Mouse (Mus musculus) granulocyte monocyte progenitor cell, adult 5-6 weeks (primary cell): ENCODE measurements around the gene Taf3. TPM values are rescaled to one million over a fixed set of nuclear protein-coding genes. Genes with fewer than 3 reads are reported as not detected.

ENCODE experiments used
- ATAC-seq: replicated peaks from 2 replicates; pipeline ENCODE4 v1.8.0; 2016; ENCODE audit warnings: mild to moderate bottlenecking, moderate TSS enrichment, inconsistent platforms; ENCODE audit not compliant: poor library complexity, severe bottlenecking
- total RNA-seq, 2 experiments: library from RNA; stranded (forward) in 1 of 2; stranded (reverse) in 1 of 2; fragments of 200-712, 200-1000 nt in 1 of 2; fragments of >200 nt in 1 of 2; fragmentation: Nextera tagmentation in 1 of 2; gene quantifications; 2 replicates each; pipeline ENCODE4 v1.2.3; 2014 to 2017

The Taf3 gene
- total RNA-seq, 2 experiments from 2014 or later, result 9.0 to 17.3 TPM

DNA sequence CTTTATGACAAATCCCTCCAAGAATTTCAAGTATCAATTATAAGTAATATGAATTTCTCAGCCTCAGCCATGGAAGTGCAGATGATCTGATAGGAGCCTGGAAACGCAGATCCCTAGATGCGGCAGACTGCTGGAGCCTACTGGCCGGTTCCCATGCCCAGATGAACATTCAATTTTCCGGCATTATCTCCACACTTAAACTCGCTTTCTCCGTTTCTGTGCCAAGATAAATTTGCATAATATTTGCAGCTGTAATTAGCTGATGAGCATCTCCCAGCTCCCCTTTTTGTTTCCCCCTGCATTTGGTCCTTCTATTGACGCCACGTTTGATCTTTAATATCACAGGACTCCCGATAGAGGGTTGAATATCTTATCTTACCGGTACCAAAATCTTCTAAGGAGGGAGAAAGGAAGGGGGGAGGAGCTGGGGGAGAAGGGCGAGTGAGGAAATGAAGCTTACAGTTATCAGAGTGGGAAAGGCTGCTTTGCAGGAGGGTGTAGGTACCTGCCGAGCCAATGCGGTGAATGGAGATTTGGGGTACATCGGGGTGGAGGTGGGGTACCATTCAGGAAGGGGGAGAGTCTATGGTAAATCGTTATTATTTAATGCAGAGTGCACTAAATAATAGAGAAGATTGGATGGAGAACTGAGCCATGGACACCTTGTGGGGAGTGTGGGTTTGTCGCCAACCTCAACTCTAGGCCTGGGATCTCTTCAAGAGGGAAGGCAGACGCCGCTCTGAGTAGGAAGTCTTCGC is 153.4 kb downstream of the Taf3 start:
- 0 out of 2 replicates have a peak, but pooled peaks have one; percentile 18 for ATAC-seq

DNA sequence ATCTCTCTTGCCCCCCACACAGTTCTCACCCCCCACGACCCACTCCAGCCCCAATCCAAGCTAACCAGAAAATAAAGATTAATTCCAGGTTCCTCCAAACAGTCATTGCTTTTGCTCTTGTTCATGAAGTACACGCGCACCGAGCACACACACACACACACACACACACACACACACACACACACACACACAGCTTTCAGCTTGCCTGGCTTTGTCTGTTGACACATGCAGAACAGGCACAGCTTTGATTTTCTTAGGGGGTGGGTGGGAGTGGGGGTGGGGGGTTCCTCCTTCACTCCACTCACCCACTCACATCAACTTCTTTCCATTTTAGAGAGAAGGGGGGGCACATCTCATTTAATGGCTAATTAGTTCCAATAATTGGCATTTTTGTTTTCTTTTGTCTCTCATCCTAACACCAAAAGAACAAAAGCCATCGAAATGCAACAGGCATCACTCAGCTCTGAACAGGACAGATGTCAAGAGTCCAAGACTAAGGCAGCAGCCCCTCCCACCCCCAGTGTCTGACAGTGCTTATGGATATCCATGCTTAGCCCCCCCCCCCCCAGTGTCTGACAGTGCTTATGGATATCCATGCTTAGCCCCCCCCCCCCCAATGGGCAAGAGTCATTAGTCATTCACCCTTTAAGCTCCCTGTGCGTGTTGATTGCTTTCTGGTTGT is 155.0 kb downstream of the Taf3 start:
- no peak for ATAC-seq

DNA sequence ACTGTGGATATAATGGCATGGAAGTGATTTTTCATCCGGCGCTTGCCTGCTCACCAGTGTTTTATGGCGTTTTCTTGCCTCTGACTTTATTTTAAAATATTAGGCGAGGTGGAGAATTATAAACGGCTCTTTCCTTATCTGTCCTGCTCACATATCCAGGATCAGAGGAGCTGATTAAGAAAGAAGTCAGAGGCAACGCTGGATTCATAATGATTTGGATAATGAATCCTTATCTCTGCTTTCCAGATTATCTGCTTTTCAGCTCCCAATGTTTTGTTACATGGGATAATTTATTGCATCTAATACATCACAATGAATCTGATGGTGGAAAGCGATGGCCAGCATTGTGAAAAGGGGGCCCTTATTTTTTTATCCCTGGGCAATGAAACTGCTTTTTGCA is 155.9 kb downstream of the Taf3 start:
- ATAC-seq, result no peak

DNA sequence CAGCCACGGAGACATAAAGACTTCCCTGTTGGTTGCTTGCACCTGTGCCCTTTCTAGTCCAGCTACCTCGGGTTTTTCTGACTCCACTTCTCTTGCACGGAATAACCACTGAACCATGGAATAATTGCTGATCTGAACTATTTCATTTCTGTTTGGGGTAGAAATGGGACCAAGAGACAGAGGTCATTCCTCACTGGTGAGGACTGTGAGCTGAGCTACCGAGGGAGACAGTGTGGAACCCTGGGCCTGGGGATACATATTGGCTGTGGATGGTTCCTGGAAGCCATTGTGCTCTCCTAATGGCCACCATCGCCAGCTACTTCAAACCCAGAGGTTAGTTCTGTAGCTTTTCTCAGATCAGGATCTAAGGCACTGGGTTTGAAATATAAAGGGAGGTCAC is 157.5 kb downstream of the Taf3 start:
- no peak for ATAC-seq

DNA sequence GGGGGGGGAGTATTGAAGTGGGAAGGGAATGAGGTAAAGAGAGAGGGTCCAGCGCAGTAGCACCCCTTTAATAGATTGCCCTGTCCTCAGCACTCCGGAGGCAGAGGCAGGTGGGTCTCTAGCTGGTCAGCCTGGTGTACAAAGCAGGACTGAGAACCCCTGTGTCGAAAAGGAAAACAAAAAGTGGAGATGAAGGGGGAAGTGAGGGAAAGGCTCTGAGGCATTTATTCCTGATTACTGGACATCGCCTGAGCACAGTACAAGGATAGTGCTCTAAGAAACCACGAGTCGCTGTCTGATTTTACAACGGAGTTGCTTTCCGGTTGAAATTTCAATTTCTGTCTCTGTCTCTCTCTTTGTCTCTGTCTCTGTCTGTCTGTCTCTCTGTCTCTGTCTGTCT is 158.1 kb downstream of the Taf3 start:
- no peak for ATAC-seq

DNA sequence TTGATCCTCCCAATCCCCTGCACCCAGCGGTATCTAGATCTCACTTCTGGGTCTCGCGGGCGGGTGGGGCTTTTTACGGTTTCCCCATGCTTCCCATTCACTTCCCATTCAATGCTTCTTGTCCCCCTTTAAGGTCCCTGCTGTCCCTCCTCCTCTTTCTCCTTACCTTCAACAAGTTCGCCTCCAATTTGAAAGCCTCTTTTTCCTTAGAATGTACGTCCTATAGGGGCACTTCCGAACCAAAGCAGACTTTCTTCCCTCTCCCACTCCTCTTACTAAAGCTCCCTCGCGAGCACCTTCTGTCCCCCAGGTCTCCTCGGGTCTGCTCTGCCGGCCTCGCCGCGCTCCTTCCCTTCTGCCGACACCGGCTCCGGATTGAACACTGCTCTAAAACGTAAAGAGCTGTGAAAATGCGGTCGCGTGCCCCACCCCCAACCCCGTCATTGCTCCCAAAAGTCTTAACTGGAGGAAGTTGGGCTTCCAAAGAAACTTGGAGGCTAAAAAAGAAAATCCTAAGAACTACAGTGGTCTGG is 158.7 kb downstream of the Taf3 start, which contains the start of gene Gata3:
Gene Gata3 (minus strand): TSS at position 384 of the 533 bp plus-strand sequence.
- no peak for ATAC-seq

DNA sequence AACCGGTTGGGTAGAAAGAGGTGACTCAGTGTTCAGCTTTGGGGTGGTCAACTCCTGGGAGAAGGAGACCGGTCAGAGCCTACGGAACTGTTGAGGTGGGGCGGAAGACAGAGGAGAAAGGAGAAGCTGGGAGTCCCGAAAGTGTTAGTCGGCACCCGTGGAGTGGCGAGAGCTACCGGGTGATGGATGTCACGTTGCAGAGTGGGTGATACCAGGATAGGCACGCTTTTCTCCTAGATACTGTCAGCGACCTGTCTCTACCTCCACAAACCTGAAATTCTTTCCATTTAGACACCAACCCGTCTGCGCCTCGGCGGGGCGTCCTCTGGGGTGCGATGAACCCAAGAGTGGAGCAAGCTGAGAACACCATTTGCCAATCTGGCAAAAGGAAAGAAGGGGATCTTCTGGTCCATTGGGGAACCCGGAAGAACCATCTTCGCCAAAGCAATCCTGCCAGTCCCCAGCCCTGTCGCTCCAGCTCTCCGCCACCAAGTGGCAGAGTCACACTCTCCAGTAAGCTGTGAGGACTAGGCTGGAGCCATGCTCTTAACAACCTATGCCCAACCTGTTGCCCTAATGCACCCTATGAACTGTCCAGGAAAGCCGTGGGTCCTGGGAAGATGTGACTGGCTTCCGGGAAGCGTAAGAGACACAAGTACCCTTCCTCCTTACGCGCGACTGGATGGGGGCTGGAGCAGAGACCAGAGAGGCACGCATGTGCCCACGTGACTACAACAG is 159.3 kb downstream of the Taf3 start, which contains the start of gene 9230102O04Rik:
Gene 9230102O04Rik (minus strand): TSS at position 628 of the 738 bp plus-strand sequence.
- ATAC-seq, result peak; percentile 55

DNA sequence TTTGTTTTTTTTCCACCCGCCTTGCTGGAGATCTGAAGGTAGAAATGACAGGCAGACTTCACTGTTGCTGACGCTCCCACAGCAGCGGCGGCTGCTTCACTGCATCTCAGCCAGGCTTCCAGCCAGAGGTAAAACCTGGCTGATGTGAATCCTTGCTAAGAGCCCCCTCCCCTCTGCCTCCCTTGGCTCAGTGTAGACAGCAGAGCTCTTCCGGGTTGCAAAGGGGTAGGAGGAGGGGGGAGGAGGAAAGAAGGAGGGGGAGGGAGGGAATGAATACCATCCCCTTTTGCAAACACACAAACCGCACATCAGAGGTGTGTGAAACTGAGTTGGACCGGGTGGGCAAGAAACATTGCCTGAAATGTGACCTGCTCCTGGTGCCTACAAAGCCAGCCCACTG is 160.8 kb downstream of the Taf3 start:
- no peak for ATAC-seq

DNA sequence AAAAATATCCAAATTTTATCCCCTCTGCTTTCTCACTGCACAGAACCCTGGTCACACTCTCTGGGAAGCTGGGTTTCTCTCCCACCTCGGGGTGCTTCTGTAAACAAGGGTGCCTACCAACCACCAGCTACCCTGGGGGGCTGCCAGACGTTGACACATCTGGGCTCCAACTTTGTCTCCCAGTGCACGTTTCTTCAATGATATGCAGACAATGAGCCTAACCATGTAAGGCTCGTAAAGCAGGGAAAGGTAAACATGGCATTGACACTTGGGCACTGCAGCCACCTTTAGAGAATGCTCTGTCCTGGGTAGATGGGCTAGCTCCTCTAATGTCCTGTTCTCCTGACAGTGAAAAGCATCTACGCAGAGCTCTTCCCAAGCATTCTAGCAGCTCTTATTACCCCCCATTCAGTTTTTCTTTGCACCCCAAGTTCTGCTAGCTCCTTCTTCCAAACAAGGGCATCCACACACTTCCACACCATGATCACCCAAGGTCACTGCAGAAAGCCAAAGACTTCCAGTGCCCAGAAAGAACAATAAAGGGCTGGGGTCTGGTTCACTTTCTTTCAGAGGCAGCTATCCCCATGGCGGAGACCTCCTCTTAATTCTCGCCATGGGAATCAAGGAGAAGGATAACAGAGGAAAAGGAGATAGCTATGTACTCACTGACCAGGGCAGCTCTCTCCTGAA is 161.3 kb downstream of the Taf3 start:
- no peak for ATAC-seq

DNA sequence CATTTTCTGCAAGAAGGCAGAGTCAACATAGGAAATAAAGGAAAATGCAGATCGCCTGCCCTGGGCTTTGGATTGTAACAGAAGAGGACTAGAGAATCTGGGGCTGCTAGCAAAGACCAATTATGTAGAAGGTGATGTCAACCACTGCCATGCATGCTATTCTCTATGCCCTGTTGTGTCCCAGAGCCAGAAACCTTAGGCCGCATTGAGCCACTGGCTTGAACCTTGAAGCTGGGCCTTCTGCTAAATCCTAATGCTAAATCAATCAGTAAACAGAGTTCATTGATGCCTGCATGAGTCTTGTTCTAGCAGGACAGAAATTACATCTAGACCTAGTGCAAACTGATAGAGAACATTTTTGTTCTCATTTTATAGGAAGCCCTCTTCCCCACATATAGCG is 162.4 kb downstream of the Taf3 start:
- ATAC-seq, result no peak

DNA sequence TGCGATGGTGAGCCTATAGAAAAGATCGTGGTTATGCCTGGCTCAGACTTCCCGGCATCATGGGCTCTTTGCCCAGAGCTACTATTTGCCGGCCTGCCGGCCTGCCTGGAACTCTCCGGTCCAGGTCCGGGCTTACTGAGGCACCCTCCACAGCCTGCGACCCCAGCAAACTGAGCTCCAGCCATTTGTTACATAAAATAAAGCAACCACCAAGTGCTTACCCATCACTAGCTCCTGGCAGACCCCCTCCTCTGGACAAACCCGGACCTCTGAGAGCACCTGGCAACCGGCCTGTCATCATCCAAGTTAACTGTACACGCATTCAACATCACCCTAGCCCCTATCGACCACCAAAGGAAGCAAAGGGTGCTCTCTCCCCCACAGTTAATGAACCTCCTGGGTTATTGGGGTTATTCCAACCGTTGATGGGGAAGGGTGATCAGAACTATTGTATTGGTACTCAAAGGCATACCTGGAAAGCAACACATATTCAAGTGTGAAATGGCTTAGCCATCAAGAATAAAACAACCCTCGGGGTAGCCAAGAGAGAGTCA is 163.1 kb downstream of the Taf3 start:
- ATAC-seq, result no peak

DNA sequence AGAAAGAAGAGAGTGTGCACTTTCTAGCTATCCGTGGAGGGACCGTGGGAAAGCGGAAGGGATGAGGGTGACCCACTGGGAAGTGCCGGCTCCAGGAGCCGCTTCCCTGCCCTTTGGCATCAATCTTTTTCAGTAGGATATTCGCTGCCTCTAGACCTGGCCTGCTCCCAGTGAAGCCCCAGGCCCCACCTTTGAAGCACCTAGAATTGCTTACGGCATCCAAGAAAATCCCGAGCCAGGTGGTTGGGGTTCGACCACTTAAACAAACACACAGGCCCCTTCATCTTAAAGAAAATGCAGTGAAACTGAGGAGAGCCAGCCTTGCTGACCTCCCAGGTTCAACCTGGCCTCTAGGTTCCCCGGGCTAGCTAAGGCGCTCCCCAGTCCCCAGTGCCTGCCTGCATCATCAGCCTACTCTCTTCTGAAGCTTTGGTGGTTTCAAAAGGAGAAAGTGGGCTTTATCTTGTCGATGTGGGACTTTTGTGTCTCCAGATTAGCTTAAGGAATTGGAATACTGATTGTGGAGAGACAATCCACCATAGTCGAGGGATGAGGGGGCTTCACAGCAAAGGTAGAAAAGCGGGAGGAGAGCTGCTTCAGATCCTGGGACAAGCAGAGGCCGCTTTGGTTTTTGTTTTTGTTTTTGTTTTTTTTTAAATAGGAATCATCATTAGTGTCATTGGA is 163.7 kb downstream of the Taf3 start:
- no peak for ATAC-seq

DNA sequence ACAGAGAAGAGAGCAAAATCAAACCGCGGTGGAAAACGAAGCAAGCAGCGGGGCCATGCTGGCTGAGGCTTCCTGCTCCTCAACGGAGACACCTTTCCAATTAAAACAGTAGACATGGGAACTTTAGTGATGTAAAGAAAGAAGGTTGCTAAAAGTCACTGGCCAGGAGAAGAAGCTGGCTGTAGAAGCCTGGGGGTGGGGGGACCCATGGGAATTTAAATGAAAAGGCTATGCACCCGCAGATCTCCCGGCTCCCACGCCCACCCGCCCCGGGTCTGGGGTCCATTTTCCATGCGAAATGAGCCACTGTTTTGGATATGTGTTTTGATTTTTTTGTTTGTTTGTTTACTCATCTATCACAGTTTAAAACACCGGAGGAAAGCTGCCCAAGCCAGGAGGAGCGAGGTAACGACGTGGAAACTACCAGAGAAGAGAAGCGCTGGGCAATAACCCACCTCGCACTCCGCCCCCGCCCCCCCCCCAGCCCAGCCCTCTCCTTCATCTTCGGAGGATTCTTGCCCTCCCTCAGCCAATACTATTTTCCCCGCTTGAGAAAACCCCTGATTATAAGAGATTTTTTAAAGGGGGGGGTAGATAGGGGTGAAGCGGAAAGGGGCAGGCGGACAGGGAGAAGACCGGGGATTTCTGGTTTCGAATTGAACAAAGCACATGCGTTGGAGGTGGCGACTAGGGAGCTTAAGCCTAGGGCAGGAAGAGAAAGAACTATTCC is 164.4 kb downstream of the Taf3 start:
- ATAC-seq, result no peak

DNA sequence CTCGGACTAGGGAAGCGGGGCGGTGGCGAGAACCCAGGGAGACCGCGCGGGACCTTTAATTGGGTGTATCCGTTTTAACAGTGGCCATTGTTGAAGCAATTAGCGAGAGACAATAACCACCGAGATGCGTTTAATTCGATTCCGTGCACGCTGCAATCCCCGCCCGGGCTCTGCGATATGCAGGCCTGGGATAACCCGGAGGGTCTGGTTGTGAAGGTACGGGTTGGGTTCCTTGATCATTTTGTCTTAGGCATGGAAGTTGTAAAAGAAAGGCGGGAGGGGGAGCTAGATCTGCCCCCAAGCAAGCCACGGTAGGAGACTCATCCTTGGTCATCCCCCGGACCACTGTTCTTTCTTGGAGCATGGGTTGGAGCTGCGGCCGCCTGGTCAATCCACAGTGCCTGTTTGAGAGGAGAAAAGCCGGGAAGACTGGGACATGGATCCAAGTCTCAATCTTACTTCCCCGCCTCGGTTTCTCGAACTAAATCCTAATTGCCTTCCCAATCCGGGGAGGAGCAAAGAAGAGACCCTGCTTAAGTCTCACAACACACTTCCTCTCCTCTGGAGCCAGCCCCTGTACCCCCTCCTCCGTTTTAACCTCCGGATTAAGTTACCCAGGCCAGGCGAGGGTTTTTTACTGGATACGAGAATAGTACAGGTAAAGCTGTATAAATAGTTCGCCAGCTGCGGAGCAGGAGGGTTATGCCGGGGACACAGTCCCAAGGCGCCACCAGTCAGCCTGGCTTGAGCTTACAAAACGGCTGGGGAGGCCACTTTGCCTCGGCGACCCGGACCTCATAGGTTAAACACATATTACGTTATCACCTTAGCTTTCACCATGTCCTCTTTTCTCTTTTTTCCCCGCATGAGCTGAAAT is 165.2 kb downstream of the Taf3 start:
- ATAC-seq, result no peak

DNA sequence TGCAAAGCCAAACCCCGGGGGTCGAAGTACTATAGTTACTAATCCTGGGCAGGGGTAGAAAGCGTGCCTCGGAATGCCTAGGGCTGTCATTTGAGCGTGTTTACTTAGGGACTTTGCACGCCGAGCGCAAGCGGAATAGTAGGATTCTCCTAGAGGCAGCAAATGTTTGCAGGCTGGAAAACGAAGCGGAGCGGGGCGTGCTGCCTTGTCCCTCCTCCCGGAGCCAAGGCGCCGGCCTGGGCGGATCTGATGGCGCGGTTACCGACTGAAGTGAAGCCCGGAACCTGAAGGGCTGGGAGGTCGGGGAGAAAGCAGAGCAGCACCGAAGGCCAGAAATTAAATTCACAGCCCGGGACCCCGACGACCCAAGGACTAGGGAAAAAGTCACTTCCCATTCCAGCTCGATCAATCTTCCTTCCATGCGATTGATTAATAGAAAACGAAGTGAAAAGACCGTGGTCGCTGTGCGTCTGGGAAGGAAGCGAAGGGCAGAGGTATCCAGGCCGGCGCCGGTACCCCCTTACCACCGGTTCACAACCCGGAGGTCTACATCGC is 165.9 kb downstream of the Taf3 start:
- no peak for ATAC-seq

DNA sequence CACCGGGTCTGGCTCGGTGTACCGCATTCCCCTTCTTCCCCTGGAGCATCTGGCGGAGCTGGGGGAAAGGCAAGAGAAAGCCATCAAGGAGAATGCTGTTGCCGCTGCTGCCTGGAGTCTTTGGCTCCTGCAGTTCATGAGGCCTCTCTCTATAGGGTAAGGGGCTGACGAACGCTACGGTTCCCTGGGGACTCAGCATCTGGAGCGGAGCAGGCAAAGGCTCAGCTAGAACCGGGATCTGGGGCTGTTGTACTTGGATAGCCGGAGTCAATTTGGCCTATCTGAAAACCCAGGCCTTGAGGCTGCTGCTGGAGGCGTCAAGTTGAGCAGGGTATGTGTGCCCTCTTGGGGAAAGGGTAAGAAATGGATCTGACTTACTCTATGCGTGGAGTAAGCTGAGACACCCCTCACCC is 166.8 kb downstream of the Taf3 start:
- no peak for ATAC-seq

DNA sequence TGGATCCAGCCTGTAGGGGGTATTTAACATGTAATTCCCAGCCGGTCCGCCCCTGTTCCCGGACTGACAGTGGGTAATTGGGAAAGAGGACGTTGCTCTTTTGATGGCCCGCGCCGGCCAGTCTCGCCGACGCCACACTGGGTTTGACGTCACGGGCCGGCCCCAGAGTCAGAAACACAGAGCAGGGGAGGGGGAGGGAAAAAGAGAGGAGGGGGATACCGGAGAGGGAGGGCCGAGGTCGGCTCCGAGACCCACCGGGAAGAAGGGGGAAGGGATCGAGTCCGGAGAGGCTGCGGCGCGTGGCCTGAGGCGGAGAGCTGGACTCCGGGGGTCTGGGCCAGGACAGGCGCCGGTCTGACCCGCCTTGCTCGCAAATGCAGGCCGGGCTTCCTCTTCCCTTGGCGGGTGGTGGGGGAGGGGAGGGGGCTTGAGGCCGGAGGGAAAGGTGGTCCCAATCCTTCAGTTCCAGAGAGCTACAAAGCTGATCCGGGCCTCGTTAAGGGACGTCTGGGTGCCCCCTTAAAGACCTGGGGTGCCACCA is 167.3 kb downstream of the Taf3 start, which contains the start of gene 4930412O13Rik:
Gene 4930412O13Rik (plus strand): TSS at position 202 of the 541 bp plus-strand sequence.
- ATAC-seq, result no peak
